27 mouse cellular contexts compared by ENCODE assay signal in the genomic region with DNA sequence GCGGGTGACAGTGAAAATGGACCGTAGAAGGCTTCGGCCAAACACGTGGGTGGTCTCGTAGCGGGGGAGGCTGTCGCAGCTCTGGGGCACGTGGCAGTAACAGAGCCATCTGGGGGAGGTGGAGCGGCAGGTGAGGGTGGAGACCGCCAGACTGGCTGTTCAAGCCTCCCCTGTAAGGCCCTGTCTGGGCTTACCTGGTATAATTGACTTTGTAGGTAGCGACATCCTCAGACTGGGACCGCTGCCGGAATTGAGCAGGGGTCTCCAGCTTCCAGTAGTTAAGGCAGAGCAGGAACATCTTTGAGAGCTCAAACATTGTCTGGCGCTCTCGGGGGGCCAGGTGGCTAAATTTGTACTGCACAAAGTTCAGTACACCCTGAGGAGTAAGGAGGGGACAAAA. TPM values are rescaled to one million over a fixed set of nuclear protein-coding genes. Genes with fewer than 3 reads are reported as not detected.
A peak's percentile ranks its signal among the peaks of the same experiment; 100 is the strongest.
DNase-seq lines count a peak whose midpoint lies in the region; ATAC-seq and TF ChIP-seq lines count a peak whose summit lies in the region.
"Had no signal": no experiment of that assay in that cellular context is flagged by ENCODE, and none has a peak within 500 bp of the region (broad histone marks: within the 10 kb centered on the region; RNA-seq: fewer than 3 reads in every experiment).

No protein-coding gene starts in this region.

- H3K36me3 ChIP-seq in midbrain, embryonic 13.5 days, result peaks cover 55% of the 10 kb centered on the region
- peaks cover 47% of the 10 kb centered on the region for H3K36me3 ChIP-seq in midbrain, embryonic 14.5 days (ENCODE audit: control insufficient read depth, insufficient read depth, low read length)
- peaks cover 67% of the 10 kb centered on the region for H3K36me3 ChIP-seq in E14TG2a.4 (ENCODE audit: insufficient read depth, low read length)

- H3K4me1 ChIP-seq in midbrain, embryonic 13.5 days (replicated peaks), result peaks cover 38% of the 10 kb centered on the region
- peaks cover 18% of the 10 kb centered on the region for H3K4me1 ChIP-seq in midbrain, embryonic 14.5 days (ENCODE audit: control insufficient read depth, insufficient read depth, low read length)
- peaks cover 74% of the 10 kb centered on the region for H3K4me1 ChIP-seq in E14TG2a.4 (replicated peaks; ENCODE audit: low read depth, low read length)

- DNase-seq in cerebellum, adult 9-11 months, result peak; percentile 33
- DNase-seq in cerebellum, postnatal 14 days, result no peak
- DNase-seq in kidney, adult 9 months, result peak; percentile 11
- DNase-seq in kidney, adult 18-20 months, result no peak
- DNase-seq in midbrain, embryonic 14.5 days, result no peak
- DNase-seq: adrenal gland, adult 2 months; adrenal gland, postnatal 14 days; B cell, adult 2 months; cerebellum, adult 11 months; cerebellum, adult 9-10 months; cerebellum, postnatal 36 days; embryo, embryonic 11 days; gastrocnemius, postnatal 25 days; heart, adult 2 months; heart, postnatal 14 days had no signal

- H3K4me3 ChIP-seq in midbrain, embryonic 13.5 days (replicated peaks), result no peak overlapping the region
- no peak overlapping the region for H3K4me3 ChIP-seq in midbrain, embryonic 14.5 days (replicated peaks; ENCODE audit: low read depth, low read length)
- peak overlapping the region; percentile 94; the same call in 1 of the 2 replicates for H3K4me3 ChIP-seq in E14TG2a.4 (replicated peaks; ENCODE audit: low read length)
- H3K4me3 ChIP-seq: embryonic facial prominence, embryonic 13.5 days; erythroblast, embryonic 14.5 days; heart, adult 2 months; heart, embryonic 10.5 days had no signal

- H3K9ac ChIP-seq in midbrain, embryonic 13.5 days (replicated peaks), result 0 out of 2 replicates have a peak overlapping the region, but pooled peaks have one; percentile 17
- H3K9ac ChIP-seq in midbrain, embryonic 14.5 days (replicated peaks; ENCODE audit: low read length), result no peak overlapping the region
- H3K9ac ChIP-seq: forebrain, embryonic 15.5 days; hindbrain, embryonic 15.5 days had no signal

- TF ChIP-seq CTCF in E14TG2a.4 (conservative IDR thresholded peaks at IDR 0.05; ENCODE audit: low read length), result no peak

- H3K27me3 ChIP-seq in midbrain, embryonic 13.5 days, result no peaks in the 10 kb centered on the region
- no peaks in the 10 kb centered on the region for H3K27me3 ChIP-seq in midbrain, embryonic 14.5 days (ENCODE audit: control insufficient read depth, insufficient read depth, low read length)
- no peaks in the 10 kb centered on the region for H3K27me3 ChIP-seq in E14TG2a.4 (ENCODE audit: insufficient read depth, low read length)
- H3K27me3 ChIP-seq: CH12.LX; embryonic facial prominence, embryonic 13.5 days; forebrain, embryonic 12.5 days; forebrain, embryonic 15.5 days; heart, embryonic 13.5 days; hindbrain, embryonic 15.5 days had no signal

- H3K4me2 ChIP-seq in midbrain, embryonic 13.5 days (replicated peaks), result no peak overlapping the region
- H3K4me2 ChIP-seq in midbrain, embryonic 14.5 days (ENCODE audit: low read length), result no peak overlapping the region
- H3K4me2 ChIP-seq: forebrain, embryonic 15.5 days had no signal

- H3K9me3 ChIP-seq in midbrain, embryonic 13.5 days, result no peaks in the 10 kb centered on the region
- H3K9me3 ChIP-seq in midbrain, embryonic 14.5 days (ENCODE audit: control insufficient read depth, low read length), result no peaks in the 10 kb centered on the region
- no peaks in the 10 kb centered on the region for H3K9me3 ChIP-seq in E14TG2a.4 (ENCODE audit: low read length)
- H3K9me3 ChIP-seq: embryonic facial prominence, embryonic 10.5 days; embryonic facial prominence, embryonic 13.5 days; forebrain, embryonic 12.5 days; forebrain, embryonic 15.5 days; heart, embryonic 10.5 days; heart, embryonic 13.5 days; hindbrain, embryonic 12.5 days; hindbrain, embryonic 15.5 days had no signal

- no peak for ATAC-seq in midbrain, embryonic 13.5 days
- no peak for ATAC-seq in midbrain, embryonic 14.5 days (ENCODE audit: low FRiP score, low TSS enrichment)
- ATAC-seq: forebrain, embryonic 15.5 days had no signal

- WGBS in midbrain, embryonic 13.5 days, result 95% methylated on average over 15 of the region's 15 CpGs
- WGBS in midbrain, embryonic 14.5 days, result 94% methylated on average over 15 of the region's 15 CpGs

- no peak overlapping the region for H3K27ac ChIP-seq in midbrain, embryonic 13.5 days
- H3K27ac ChIP-seq in midbrain, embryonic 14.5 days (replicated peaks; ENCODE audit: low read depth, low read length), result no peak overlapping the region
- H3K27ac ChIP-seq: embryonic facial prominence, embryonic 10.5 days; embryonic facial prominence, embryonic 13.5 days; forebrain, embryonic 12.5 days; forebrain, embryonic 15.5 days; heart, adult 2 months; heart, embryonic 10.5 days; heart, embryonic 13.5 days; hindbrain, embryonic 12.5 days; hindbrain, embryonic 15.5 days had no signal

RNA-seq across cellular contexts. Expression of gene Kat2a, which starts 1.7 kb away (rescaled TPM):
- polyA plus RNA-seq in midbrain, embryonic 13.5 days (2015; fragmentation: Nextera tagmentation; extraction: Ambion mirVana), result 44.5 and 47.7 TPM in 2 replicates
- polyA plus RNA-seq in midbrain, embryonic 14.5 days (2014; fragmentation: Nextera tagmentation; extraction: Ambion mirVana), result 50.0 and 53.7 TPM in 2 replicates

RNA-seq across cellular contexts. Expression of gene Hspb9, which starts 3.1 kb away (rescaled TPM):
- 0.26 TPM in 1 of 2 replicates, not detected in the other for polyA plus RNA-seq in midbrain, embryonic 13.5 days (2015; fragmentation: Nextera tagmentation; extraction: Ambion mirVana)
- 0.70 TPM in 1 of 2 replicates, not detected in the other for polyA plus RNA-seq in midbrain, embryonic 14.5 days (2014; fragmentation: Nextera tagmentation; extraction: Ambion mirVana)
- polyA plus RNA-seq: adrenal gland, adult 2 months; embryonic facial prominence, embryonic 13.5 days; erythroblast, embryonic 14.5 days had no signal

RNA-seq across cellular contexts. Expression of gene Dhx58, which starts 6.5 kb away (rescaled TPM):
- polyA plus RNA-seq in midbrain, embryonic 13.5 days (2015; fragmentation: Nextera tagmentation; extraction: Ambion mirVana), result 2.5 and 2.6 TPM in 2 replicates
- 2.0 and 2.1 TPM in 2 replicates for polyA plus RNA-seq in midbrain, embryonic 14.5 days (2014; fragmentation: Nextera tagmentation; extraction: Ambion mirVana)

RNA-seq across cellular contexts. Expression of gene Zfp385c, which starts 18.3 kb away (rescaled TPM):
- 0.45 and 0.70 TPM in 2 replicates for polyA plus RNA-seq in midbrain, embryonic 13.5 days (2015; fragmentation: Nextera tagmentation; extraction: Ambion mirVana)
- polyA plus RNA-seq in midbrain, embryonic 14.5 days (2014; fragmentation: Nextera tagmentation; extraction: Ambion mirVana), result 0.41 and 0.49 TPM in 2 replicates
- polyA plus RNA-seq: erythroblast, embryonic 14.5 days had no signal

RNA-seq across cellular contexts. Expression of gene Rab5c, which starts 27.5 kb away (rescaled TPM):
- polyA plus RNA-seq in midbrain, embryonic 13.5 days (2015; fragmentation: Nextera tagmentation; extraction: Ambion mirVana), result 27.4 and 29.5 TPM in 2 replicates
- polyA plus RNA-seq in midbrain, embryonic 14.5 days (2014; fragmentation: Nextera tagmentation; extraction: Ambion mirVana), result 86.8 and 156 TPM in 2 replicates

Comparison
In these comparisons a context has a peak if more than half of its experiments do, and no peak if none do; other contexts are left out.
1. DNase-seq: peak in cerebellum, adult 9-11 months (single experiment) and kidney, adult 9 months (single experiment); none in cerebellum, postnatal 14 days (0 of 2), kidney, adult 18-20 months (single experiment) and midbrain, embryonic 14.5 days (single experiment).